Mouse (Mus musculus) urinary bladder, adult 2 months (tissue): ENCODE results near the gene Ppcs. TPM values are rescaled to one million over a fixed set of nuclear protein-coding genes. Genes with fewer than 3 reads are reported as not detected.

Experiments used
- DNase-seq: peaks from one replicate; pipeline ENCODE4 v3.0.0; 2022; ENCODE audit warnings: low spot score
- polyA plus RNA-seq: library from polyadenylated mRNA; depleted of rRNA; stranded (reverse); fragments of >200 nt; gene quantifications from 2 replicates; pipeline ENCODE4 v1.2.3, GENCODE M21; 2012; rRNA removed

Ppcs gene
- 29.4 and 31.5 TPM in 2 replicates for polyA plus RNA-seq

GRCm38 (mm10) chr4:119422294-119422964, at the start of gene Ppcs, which contains the start of gene Zmynd12:
Gene Ppcs (minus strand): TSS chr4:119422420.
Gene Zmynd12 (plus strand): TSS chr4:119422814.
- DNase-seq, result peak; percentile 86

GRCm38 (mm10) chr4:119467720-119468380, 45.6 kb upstream of the Ppcs start:
- DNase-seq, result no peak

GRCm38 (mm10) chr4:119465841-119466240, 43.6 kb upstream of the Ppcs start:
- no peak for DNase-seq

- DNase-seq, result no peak
These were observed 41.7 kb upstream of the Ppcs start for GRCm38 (mm10) chr4:119463756-119464419.

GRCm38 (mm10) chr4:119462858-119463755, 40.9 kb upstream of the Ppcs start:
- DNase-seq, result no peak

- DNase-seq, result no peak
These were observed 40.2 kb upstream of the Ppcs start for GRCm38 (mm10) chr4:119462457-119462856.

- no peak for DNase-seq
These were observed 38.5 kb upstream of the Ppcs start for GRCm38 (mm10) chr4:119460728-119461141.

GRCm38 (mm10) chr4:119460296-119460695, 38.1 kb upstream of the Ppcs start:
- DNase-seq, result no peak

GRCm38 (mm10) chr4:119453533-119453932, 31.3 kb upstream of the Ppcs start:
- no peak for DNase-seq

- no peak for DNase-seq
These were observed 30.9 kb upstream of the Ppcs start for GRCm38 (mm10) chr4:119453128-119453527.

GRCm38 (mm10) chr4:119450436-119450835, 28.2 kb upstream of the Ppcs start:
- no peak for DNase-seq

GRCm38 (mm10) chr4:119447786-119448185, 25.6 kb upstream of the Ppcs start:
- DNase-seq, result no peak

GRCm38 (mm10) chr4:119447261-119447660, 25.0 kb upstream of the Ppcs start:
- no peak for DNase-seq

- no peak for DNase-seq
These were observed 20.3 kb upstream of the Ppcs start for GRCm38 (mm10) chr4:119442539-119442938.

- no peak for DNase-seq
These were observed 19.6 kb upstream of the Ppcs start for GRCm38 (mm10) chr4:119441836-119442235.

GRCm38 (mm10) chr4:119437936-119438335, 15.7 kb upstream of the Ppcs start:
- no peak for DNase-seq

- no peak for DNase-seq
These were observed 8.5 kb upstream of the Ppcs start for GRCm38 (mm10) chr4:119430678-119431077.

- DNase-seq, result no peak
These were observed 5.5 kb upstream of the Ppcs start for GRCm38 (mm10) chr4:119427680-119428079.

- DNase-seq, result no peak
These were observed 3.4 kb upstream of the Ppcs start for GRCm38 (mm10) chr4:119425601-119426000.

- no peak for DNase-seq
These were observed 2.9 kb upstream of the Ppcs start for GRCm38 (mm10) chr4:119425077-119425476.

GRCm38 (mm10) chr4:119421921-119422293, 313 bp downstream of the Ppcs start:
- no peak for DNase-seq

- DNase-seq, result no peak
These were observed 1.0 kb downstream of the Ppcs start for GRCm38 (mm10) chr4:119421191-119421590.
